Mouse (Mus musculus): ENCODE measurements around the gene Camk1d. TPM values are rescaled to one million over a fixed set of nuclear protein-coding genes. Genes with fewer than 3 reads are reported as not detected.

Camk1d gene
- polyA plus RNA-seq, 1 experiment from 2014 or later, result 0.94 TPM

DNA sequence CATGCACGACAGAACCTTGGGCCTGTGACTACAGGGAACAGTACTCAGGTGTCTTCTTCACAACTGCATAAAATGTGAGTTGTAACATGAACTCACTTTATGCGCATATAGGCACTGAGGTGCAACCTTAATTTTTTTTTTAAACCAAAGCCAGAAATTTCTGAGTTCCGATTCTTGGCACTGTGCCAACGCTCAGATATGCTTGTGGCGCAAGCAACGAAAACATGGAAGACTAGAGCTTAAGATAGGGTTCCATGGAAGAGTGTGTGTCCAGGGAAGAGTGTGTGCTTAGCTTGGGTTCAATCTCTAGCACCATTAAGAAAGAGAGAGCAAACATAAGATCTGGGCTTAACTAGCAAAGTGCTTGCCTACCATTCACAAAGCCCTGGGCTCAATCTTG lies 62.2 kb downstream of the Camk1d start:
- DNase-seq (ENCODE audit: low spot score) (no peak), ATAC-seq (replicated peaks; ENCODE audit: insufficient number of reproducible peaks, low FRiP score, low TSS enrichment, low read depth) (no peak)
- Histone ChIP-seq H3K4me2 (ENCODE audit: low read depth, low read length) (no peak overlapping the region), H3K27ac (replicated peaks; ENCODE audit: low read depth, low read length) (no peak overlapping the region), H3K36me3 (replicated peaks; ENCODE audit: control insufficient read depth, insufficient read depth, low read depth, low read length) (no peaks in the 10 kb centered on the region), H3K4me3 (ENCODE audit: low read depth, low read length) (no peak overlapping the region), H3K4me1 (ENCODE audit: control insufficient read depth, insufficient read depth, low read length) (no peaks in the 10 kb centered on the region), H3K9ac (replicated peaks; ENCODE audit: low read length) (no peak overlapping the region), H3K9me3 (replicated peaks; ENCODE audit: control insufficient read depth, low read length) (no peaks in the 10 kb centered on the region), H3K27me3 (ENCODE audit: control insufficient read depth, insufficient read depth, low read length) (no peaks in the 10 kb centered on the region)
- WGBS, result 92% methylated on average over 6 of the region's 6 CpGs

DNA sequence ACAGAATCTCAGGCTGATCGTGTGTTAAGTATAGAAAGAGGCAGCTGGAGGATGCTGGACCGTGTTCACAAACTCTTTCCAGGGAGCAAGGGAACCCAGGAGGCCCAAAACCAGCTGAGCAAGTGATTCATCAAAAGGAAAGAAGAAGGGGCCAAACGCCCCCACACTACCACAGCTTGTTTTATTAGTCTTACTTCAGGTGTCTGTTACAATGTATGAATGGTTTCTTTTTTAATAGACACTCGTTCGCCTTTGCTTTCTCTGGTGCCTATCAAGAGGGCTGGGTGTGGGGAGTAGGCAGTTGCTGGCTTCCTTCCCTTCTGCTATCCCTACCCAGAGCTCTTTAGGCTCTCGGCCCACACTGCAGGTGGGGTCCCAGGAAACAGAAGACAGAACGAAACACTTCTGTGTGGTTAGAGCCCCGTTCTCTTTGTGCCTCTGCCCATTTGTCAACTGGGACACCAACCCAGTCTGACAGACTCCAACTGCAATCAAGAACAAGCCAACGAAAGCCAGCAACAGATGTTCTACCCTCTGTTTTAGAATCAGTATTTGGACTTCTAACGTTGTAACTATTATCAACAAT lies 62.9 kb downstream of the Camk1d start:
- Histone ChIP-seq H3K9me3 (replicated peaks; ENCODE audit: control insufficient read depth, low read length) (no peaks in the 10 kb centered on the region), H3K27ac (replicated peaks; ENCODE audit: low read depth, low read length) (no peak overlapping the region), H3K4me1 (ENCODE audit: control insufficient read depth, insufficient read depth, low read length) (no peaks in the 10 kb centered on the region), H3K4me3 (ENCODE audit: low read depth, low read length) (no peak overlapping the region), H3K9ac (replicated peaks; ENCODE audit: low read length) (no peak overlapping the region), H3K4me2 (ENCODE audit: low read depth, low read length) (no peak overlapping the region), H3K27me3 (ENCODE audit: control insufficient read depth, insufficient read depth, low read length) (no peaks in the 10 kb centered on the region), H3K36me3 (replicated peaks; ENCODE audit: control insufficient read depth, insufficient read depth, low read depth, low read length) (no peaks in the 10 kb centered on the region)
- no peak for DNase-seq (ENCODE audit: low spot score)
- no peak for ATAC-seq (replicated peaks; ENCODE audit: insufficient number of reproducible peaks, low FRiP score, low TSS enrichment, low read depth)
- 89% methylated on average over 10 of the region's 10 CpGs for WGBS

DNA sequence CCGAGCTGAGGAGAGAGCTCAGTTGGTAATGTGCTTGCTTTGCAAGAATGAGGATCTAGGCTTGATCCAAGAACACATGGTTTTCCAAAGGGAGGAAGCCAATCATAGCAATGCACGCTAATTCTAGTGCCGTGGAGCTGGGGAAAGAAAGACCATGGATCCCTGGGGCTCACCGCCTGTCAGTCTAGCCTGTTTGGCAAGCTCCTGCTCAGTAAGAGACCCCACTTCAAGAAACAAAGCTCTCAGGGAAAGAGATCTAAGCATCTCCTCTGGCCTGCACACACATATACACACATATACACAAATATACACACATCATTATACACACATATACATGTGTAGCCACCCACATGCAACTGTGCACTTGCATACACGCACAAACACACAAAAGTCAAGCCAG lies 65.1 kb downstream of the Camk1d start:
- Histone ChIP-seq H3K9me3 (replicated peaks; ENCODE audit: control insufficient read depth, low read length) (no peaks in the 10 kb centered on the region), H3K4me2 (ENCODE audit: low read depth, low read length) (no peak overlapping the region), H3K4me3 (ENCODE audit: low read depth, low read length) (no peak overlapping the region), H3K9ac (replicated peaks; ENCODE audit: low read length) (no peak overlapping the region), H3K27ac (replicated peaks; ENCODE audit: low read depth, low read length) (no peak overlapping the region), H3K4me1 (ENCODE audit: control insufficient read depth, insufficient read depth, low read length) (no peaks in the 10 kb centered on the region), H3K36me3 (replicated peaks; ENCODE audit: control insufficient read depth, insufficient read depth, low read depth, low read length) (no peaks in the 10 kb centered on the region), H3K27me3 (ENCODE audit: control insufficient read depth, insufficient read depth, low read length) (no peaks in the 10 kb centered on the region)
- DNase-seq (ENCODE audit: low spot score), result no peak
- WGBS, result 85% methylated on average over 5 of the region's 5 CpGs
- ATAC-seq (replicated peaks; ENCODE audit: insufficient number of reproducible peaks, low FRiP score, low TSS enrichment, low read depth), result no peak

DNA sequence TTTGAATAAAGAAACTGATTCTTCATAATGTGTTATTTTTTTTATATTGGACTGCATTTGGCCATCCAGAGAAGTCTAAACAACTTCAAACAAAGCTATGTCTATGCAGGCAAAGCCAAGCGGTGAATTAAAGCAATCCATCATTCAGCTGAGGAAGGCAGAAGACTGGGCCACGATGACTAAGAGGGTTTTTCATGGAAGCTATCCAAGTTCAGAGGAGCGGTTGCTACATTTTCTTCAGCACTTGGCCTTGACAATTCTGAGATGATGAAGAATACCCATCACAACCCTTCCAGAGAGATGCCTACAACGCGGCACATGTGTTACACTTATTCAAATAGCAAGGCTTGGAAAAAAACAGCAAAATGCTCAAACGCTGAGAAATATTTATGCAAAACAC lies 65.6 kb downstream of the Camk1d start:
- no peaks in the 10 kb centered on the region for H3K9me3 ChIP-seq (replicated peaks; ENCODE audit: control insufficient read depth, low read length)
- DNase-seq (ENCODE audit: low spot score) (no peak), ATAC-seq (replicated peaks; ENCODE audit: insufficient number of reproducible peaks, low FRiP score, low TSS enrichment, low read depth) (no peak)
- H3K4me1 ChIP-seq (ENCODE audit: control insufficient read depth, insufficient read depth, low read length), result no peaks in the 10 kb centered on the region
- H3K4me2 ChIP-seq (ENCODE audit: low read depth, low read length), result no peak overlapping the region
- no peak overlapping the region for H3K27ac ChIP-seq (replicated peaks; ENCODE audit: low read depth, low read length)
- H3K9ac ChIP-seq (replicated peaks; ENCODE audit: low read length), result no peak overlapping the region
- H3K36me3 ChIP-seq (replicated peaks; ENCODE audit: control insufficient read depth, insufficient read depth, low read depth, low read length), result no peaks in the 10 kb centered on the region
- WGBS, result 92% methylated on average over 6 of the region's 6 CpGs
- no peak overlapping the region for H3K4me3 ChIP-seq (ENCODE audit: low read depth, low read length)
- H3K27me3 ChIP-seq (ENCODE audit: control insufficient read depth, insufficient read depth, low read length), result no peaks in the 10 kb centered on the region

DNA sequence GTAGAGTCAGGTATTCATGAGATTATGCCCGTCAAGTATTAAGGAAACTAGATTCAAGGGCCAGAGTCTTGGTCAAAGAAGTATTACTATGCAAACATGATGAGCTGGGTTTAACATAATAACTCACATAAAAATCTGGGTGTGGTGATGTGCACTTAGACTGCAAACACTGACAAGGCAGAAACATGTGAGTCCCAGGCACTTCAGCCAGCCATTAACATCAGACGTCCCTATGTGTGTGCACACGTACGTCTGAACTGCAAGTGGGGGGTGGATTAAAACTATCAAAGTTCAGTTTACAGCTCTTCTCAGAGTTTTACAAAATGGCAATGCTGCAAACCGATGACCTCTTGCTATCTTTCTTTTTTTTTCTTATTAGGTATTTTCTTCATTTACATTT lies 68.0 kb downstream of the Camk1d start:
- 89% methylated on average over 5 of the region's 5 CpGs for WGBS
- DNase-seq (ENCODE audit: low spot score), result no peak

DNA sequence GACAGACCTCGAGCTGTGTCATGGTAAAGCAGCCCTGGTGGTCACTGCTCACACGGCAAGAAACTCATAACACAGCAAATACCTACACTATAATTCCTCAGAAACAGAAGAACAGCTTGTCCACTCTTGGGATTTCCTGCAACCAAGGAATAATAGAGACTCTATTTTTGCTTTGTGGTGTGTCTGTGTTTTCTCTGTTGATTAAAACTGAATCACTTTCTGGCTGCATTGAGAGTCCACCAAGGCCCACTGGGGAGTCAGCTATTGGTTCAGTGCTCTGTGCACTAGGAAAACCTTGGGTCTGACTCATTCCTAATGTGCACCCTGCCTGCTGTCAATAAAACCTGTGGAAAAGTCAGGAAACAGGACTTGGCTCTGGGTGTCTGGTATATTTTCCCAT lies 68.7 kb downstream of the Camk1d start:
- H3K9me3 ChIP-seq (replicated peaks; ENCODE audit: control insufficient read depth, low read length), result no peaks in the 10 kb centered on the region
- no peaks in the 10 kb centered on the region for H3K27me3 ChIP-seq (ENCODE audit: control insufficient read depth, insufficient read depth, low read length)
- no peak overlapping the region for H3K27ac ChIP-seq (replicated peaks; ENCODE audit: low read depth, low read length)
- no peak for DNase-seq (ENCODE audit: low spot score)
- no peaks in the 10 kb centered on the region for H3K4me1 ChIP-seq (ENCODE audit: control insufficient read depth, insufficient read depth, low read length)
- no peak overlapping the region for H3K9ac ChIP-seq (replicated peaks; ENCODE audit: low read length)
- 78% methylated on average over 2 of the region's 2 CpGs for WGBS
- no peak overlapping the region for H3K4me2 ChIP-seq (ENCODE audit: low read depth, low read length)
- H3K4me3 ChIP-seq (ENCODE audit: low read depth, low read length), result no peak overlapping the region
- H3K36me3 ChIP-seq (replicated peaks; ENCODE audit: control insufficient read depth, insufficient read depth, low read depth, low read length), result no peaks in the 10 kb centered on the region
- no peak for ATAC-seq (replicated peaks; ENCODE audit: insufficient number of reproducible peaks, low FRiP score, low TSS enrichment, low read depth)

More for the DNA sequence above, 68.0 kb downstream of the Camk1d start:
- H3K4me1 ChIP-seq (ENCODE audit: control insufficient read depth, insufficient read depth, low read length), result no peaks in the 10 kb centered on the region
- H3K27me3 ChIP-seq (ENCODE audit: control insufficient read depth, insufficient read depth, low read length), result no peaks in the 10 kb centered on the region
- no peak for ATAC-seq (replicated peaks; ENCODE audit: insufficient number of reproducible peaks, low FRiP score, low TSS enrichment, low read depth)
- H3K9me3 ChIP-seq (replicated peaks; ENCODE audit: control insufficient read depth, low read length), result no peaks in the 10 kb centered on the region
- H3K4me2 ChIP-seq (ENCODE audit: low read depth, low read length), result no peak overlapping the region
- no peak overlapping the region for H3K27ac ChIP-seq (replicated peaks; ENCODE audit: low read depth, low read length)
- no peak overlapping the region for H3K9ac ChIP-seq (replicated peaks; ENCODE audit: low read length)
- H3K4me3 ChIP-seq (ENCODE audit: low read depth, low read length), result no peak overlapping the region
- H3K36me3 ChIP-seq (replicated peaks; ENCODE audit: control insufficient read depth, insufficient read depth, low read depth, low read length), result no peaks in the 10 kb centered on the region

DNA sequence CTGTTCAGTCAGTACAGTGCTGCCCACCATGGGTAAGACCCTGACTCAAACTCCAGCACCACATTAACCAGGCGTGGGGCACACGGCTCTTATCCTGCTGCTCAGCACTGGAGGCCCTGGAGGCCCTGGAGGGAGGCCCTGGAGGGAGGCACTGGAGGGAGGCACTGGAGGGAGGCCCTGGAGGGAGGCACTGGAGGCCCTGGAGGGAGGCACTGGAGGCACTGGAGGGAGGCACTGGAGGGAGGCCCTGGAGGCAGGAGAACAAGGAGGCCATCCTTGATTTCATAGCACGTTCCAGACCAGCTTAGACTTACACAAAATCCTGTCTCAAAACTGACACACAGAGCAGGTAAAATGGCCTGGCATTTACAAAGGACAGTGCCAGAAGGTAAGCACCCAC lies 70.4 kb downstream of the Camk1d start:
- ATAC-seq (replicated peaks; ENCODE audit: insufficient number of reproducible peaks, low FRiP score, low TSS enrichment, low read depth) (no peak), DNase-seq (ENCODE audit: low spot score) (no peak)
- Histone ChIP-seq H3K4me3 (ENCODE audit: low read depth, low read length) (no peak overlapping the region), H3K4me2 (ENCODE audit: low read depth, low read length) (no peak overlapping the region), H3K36me3 (replicated peaks; ENCODE audit: control insufficient read depth, insufficient read depth, low read depth, low read length) (no peaks in the 10 kb centered on the region), H3K4me1 (ENCODE audit: control insufficient read depth, insufficient read depth, low read length) (no peaks in the 10 kb centered on the region), H3K27me3 (ENCODE audit: control insufficient read depth, insufficient read depth, low read length) (no peaks in the 10 kb centered on the region), H3K9ac (replicated peaks; ENCODE audit: low read length) (no peak overlapping the region), H3K9me3 (replicated peaks; ENCODE audit: control insufficient read depth, low read length) (no peaks in the 10 kb centered on the region), H3K27ac (replicated peaks; ENCODE audit: low read depth, low read length) (no peak overlapping the region)
- WGBS, result 86% methylated on average over 3 of the region's 3 CpGs

DNA sequence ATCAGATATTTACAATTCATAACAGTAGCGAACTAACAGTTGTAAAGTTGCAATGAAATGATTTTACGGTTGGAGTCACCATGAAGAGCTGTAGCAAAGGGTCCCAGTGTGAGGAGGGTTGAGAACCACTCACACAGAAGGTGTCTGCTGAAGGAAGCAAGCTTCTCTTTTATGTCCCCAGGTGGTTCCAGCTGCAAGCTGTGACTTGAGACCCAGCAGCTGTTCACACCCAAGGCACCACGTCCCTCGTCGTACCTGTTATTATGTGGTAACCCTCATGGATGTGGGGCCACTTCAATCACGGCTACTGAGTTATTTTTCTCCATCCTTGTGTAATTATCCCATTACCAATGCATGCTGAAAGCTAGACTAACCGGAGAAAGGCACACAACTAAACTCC lies 71.1 kb downstream of the Camk1d start:
- H3K36me3 ChIP-seq (replicated peaks; ENCODE audit: control insufficient read depth, insufficient read depth, low read depth, low read length), result no peaks in the 10 kb centered on the region
- no peaks in the 10 kb centered on the region for H3K9me3 ChIP-seq (replicated peaks; ENCODE audit: control insufficient read depth, low read length)
- no peak overlapping the region for H3K9ac ChIP-seq (replicated peaks; ENCODE audit: low read length)
- no peak for ATAC-seq (replicated peaks; ENCODE audit: insufficient number of reproducible peaks, low FRiP score, low TSS enrichment, low read depth)
- no peak for DNase-seq (ENCODE audit: low spot score)
- 61% methylated on average over 7 of the region's 7 CpGs for WGBS
- no peaks in the 10 kb centered on the region for H3K4me1 ChIP-seq (ENCODE audit: control insufficient read depth, insufficient read depth, low read length)
- no peak overlapping the region for H3K4me3 ChIP-seq (ENCODE audit: low read depth, low read length)
- H3K27ac ChIP-seq (replicated peaks; ENCODE audit: low read depth, low read length), result no peak overlapping the region
- no peaks in the 10 kb centered on the region for H3K27me3 ChIP-seq (ENCODE audit: control insufficient read depth, insufficient read depth, low read length)
- H3K4me2 ChIP-seq (ENCODE audit: low read depth, low read length), result no peak overlapping the region
